Mouse (Mus musculus) adrenal gland, postnatal 10 days (tissue): ENCODE results near the gene Pigl. TPM values are rescaled to one million over a fixed set of nuclear protein-coding genes. Genes with fewer than 3 reads are reported as not detected.
A peak's percentile ranks its signal among the peaks of the same experiment; 100 is the strongest.
"Not testable (repeated sequence)": the region's sequence is repeated elsewhere in the genome, so short reads cannot be mapped to it uniquely, and the experiment has no call there.

Experiments used
- DNase-seq: peaks from one replicate; pipeline ENCODE4 v3.0.0; 2021; ENCODE audit warnings: mixed read lengths
- total RNA-seq, 2 experiments: library from RNA; stranded (reverse); gene quantifications; 2 replicates each; pipeline ENCODE4 v1.2.3; 2021

The Pigl gene
- total RNA-seq, 2 experiments from 2014 or later, result 7.2 to 8.1 TPM

DNA sequence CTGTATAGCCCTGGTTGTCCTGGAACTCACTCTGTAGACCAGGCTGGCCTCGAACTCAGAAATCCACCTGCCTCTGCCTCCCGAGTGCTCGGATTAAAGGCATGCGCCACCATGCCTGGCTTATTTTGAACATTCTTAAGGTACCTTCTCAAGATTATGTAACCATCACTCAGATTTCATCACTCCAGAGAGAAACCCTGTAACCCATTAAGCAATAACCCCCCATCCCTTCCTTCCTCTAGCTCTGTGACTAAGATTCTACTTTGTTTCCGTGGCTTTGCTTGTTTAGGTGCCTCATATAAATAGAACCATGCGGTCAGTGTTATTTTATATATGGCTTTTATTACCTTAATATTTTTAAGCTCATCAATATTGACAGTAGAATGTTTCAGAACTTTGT lies 12.2 kb downstream of the Pigl start:
- no peak for DNase-seq

DNA sequence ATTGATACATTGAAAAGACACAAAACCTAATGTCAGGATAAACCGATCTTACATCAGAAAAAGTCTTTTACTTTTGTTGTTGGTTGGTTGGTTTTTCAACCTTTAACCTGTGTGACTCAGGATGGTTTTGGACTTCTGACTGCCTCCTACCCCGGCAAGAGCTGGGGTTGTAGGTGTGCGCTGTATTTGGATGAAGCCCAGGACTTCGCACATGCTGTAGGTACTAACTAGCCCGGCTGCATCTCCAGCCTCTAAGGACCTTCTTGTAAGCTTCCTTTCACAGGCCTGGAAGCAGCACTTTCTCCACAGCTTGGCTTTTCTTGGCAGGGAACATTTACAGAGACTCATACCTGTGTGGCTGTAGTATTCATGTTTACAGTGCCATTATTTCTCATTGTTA lies 15.3 kb downstream of the Pigl start:
- no peak for DNase-seq

DNA sequence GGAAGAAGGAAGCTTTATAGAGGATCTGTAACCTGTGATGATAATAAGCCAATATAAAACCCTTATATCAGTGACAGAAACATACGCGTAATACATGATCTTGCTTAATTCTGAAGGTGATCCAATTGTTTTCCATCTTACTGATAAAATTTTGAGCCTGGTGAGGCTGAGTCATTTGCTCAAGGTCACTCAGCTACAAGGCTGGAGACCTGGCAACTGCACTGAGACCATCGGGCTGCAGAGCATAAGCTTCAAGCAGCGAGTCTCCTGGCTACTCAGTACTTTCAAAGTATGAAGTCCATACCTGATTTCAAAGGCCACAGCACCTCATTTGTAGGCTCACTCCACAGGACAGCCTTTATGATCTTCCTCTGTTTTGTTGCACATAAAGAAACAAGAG lies 17.9 kb downstream of the Pigl start:
- peak; percentile 51 for DNase-seq

DNA sequence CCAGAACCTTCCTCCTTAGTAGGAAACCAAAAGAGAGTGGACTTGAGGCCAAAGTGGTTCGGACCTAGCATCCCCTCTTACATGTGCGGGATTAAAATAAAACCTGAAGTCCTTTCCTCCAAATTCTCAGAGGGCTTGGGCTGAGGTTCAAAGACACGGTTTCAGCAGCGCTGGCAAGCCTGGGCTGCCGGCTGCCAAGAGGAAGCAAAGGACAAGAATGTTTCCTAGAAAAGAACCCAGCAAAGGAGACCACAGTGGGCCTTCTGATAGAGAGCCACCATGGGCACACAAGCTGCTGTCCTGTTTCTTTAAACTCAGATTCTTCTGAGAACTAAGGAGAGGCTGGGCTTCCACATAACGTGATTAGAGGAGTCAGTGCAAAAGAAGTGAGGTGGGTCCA lies 20.7 kb downstream of the Pigl start:
- DNase-seq, result peak; percentile 57

DNA sequence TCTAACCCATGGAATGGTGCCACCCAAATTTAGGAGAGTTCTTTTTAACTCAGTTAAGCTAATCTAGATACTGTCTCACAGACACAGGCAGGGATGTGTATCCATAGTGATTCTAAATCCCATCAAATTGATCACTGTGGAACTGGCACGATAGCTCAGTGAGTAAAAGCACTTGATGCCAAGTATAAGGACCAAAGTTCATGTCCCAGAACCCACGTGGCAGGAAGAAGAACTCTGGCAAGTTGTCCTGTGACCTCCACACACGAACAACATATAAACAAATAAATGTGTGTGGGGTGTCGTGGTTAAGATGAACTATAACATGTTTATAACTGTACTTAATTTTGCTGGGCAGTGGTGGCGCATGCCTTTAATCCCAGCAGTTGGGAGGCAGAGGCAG lies 21.3 kb downstream of the Pigl start:
- DNase-seq, result no peak

DNA sequence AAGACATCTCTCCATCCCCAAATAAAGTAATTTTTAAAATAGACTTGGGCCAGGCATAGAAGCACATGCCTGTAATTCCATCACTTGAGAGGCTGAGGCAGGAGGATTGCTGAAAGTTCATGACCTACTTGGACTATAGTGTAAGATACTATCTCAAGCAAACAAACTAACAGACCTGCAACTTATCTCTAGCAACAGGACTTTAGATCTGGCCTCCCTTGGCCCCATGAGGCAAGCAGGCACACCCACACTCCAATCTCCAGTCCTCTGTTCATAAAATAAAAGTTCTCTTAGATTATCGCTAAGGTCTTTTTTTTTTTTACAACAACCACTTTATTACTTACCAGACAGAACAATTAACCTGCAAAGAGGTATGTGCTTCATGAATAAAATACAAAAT lies 28.7 kb downstream of the Pigl start:
- DNase-seq, result no peak

DNA sequence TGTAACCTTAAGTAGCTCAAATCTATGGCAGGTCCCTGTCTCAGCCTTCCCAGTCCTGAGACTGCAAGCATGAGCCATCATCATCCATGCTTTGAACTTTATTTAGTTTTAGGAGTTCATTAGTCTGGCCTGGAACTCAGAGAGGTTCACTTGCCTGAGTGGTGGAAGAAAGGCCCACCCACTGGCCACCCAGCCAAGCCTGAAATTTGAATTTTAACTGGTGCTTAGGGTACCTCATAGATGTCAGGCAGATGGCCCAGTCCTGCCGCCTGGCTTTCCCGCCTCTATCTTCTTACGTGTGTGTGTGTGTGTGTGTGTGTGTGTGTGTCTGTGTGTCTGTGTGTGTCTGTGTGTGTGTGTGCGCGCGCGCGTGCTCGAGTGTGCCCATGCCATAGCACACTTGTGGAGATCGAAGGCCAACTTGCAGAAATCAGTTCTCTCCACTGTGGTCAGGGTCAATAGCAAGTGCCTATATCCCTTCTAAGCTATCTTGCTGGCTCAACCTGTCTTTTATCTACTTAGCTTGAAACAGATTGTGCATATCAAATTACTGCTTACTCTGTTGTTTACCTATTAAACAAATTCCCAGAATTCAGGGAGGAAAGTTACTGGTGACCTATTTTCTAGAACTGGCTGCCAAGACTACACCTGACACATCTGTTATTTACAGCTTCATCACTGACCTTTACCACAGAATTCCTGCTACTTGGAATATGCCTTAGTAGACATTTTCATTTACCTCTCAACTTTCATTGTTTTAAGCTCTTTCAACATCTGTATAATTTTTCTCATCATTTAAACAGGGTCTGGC lies 29.5 kb downstream of the Pigl start:
- no peak for DNase-seq

DNA sequence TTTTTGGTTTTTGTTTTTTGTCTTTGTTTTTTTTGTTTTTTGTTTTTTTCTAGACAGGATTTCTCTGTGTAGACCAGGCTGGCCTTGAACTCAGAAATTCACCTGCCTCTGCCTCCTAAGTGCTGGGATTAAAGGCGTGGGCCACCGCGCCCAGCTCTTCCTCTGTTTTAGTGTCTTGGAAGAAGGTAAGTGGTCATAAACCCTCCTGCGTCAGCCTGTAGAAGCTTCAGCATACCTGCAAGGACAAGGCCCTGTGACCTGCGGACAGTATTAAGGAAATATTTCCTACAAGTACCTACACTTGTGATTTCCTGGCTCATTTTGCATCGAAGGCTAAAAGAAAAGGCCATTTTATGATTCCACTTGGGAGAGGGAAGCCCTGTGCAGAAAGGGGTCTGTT lies 35.4 kb downstream of the Pigl start:
- no peak for DNase-seq

DNA sequence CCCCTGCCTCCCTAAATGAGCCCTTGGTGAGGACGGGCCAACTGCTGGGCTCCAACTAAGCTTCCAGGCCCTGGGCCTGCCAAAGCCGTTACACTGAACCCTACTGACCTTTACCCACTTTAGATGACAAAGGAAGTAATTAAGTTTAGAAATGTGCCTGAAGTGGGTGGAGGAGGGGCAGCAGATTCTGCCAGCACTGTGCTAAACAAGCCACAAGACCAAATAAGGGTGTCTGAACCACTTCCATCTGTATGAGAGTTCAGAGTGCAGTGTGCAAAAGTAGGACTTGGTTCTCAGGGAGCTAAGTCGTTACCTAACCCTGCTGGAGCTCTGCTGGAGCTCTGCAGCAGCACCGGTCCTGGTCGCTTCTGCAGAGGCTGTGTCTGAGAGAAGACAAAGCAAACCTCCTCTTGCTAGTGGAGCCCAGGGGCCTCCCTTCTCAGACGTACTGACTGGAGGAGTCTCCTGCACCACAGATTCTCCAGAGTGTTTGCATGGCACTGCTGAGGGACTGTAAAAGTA lies 36.6 kb downstream of the Pigl start:
- DNase-seq, result peak; percentile 74

DNA sequence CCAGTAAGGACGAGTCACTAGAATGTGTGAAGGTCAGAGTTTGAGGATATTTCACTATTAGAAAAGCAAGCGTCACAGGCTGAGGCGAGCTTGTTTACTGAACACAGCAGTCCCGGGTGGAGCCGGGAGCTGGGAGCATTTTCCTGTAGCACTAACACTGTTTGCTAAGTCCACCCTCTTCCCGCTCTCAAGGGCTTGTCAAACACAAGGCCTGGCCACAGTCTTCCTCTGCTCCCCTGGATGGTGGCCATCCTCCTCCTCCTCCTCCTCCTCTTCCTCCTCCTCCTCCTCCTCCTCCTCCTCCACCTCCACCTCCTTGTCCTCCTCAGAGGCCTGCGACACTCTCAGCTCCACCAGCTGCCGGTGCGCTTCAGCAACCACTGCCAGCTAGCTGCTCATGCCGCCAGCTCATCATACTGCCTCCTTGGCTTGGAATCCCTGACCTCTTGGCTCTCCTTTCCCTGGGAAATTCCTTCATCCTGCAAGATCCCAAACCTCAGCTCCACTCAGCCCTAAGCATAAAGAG lies 37.1 kb downstream of the Pigl start:
- peak; percentile 75 for DNase-seq

DNA sequence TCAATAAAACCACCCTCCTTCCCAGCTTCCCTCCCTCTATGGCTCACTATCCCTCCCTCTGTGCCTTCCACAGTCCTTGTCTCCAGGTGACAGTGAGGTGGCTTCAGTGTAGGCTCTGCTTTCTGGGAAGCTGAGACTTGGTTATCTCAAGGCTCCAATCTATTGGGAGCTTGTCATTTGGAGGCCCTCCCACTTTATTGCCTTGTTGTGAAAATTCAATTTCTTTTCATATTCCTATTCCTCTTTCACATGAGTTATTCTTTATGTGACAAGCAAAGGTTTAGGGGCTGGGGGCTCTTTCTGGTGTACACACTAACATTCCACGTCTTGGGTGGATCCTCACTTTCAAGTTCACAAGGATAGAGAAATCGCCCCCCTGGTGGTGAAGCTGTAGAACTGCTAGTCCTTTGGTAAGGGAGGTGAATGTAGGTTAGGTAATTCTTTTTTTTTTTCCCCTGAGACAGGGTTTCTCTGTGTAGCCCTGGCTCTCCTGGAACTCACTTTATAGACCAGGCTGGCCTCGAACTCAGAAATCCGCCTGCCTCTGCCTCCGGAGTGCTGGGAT lies 38.0 kb downstream of the Pigl start:
- DNase-seq, result peak; percentile 52

DNA sequence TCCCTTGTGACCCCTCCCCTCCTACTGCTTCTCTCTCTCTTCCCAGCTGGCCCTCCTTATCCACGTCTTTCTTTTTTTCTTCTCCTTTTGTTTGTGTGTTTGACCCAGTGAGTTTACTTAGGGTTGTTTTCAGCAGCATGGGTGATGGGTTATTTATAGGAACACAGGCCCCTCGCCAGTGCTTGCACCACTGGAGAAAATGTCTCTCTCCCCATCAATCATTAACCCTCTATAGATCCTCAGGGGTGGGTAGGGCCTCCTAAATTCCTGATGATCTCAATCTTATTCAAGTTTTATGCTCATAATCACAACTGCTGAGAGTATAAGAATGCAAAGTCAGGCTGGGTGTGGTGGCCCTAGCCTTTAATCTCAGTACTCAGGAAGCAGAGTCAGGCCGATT lies 38.9 kb downstream of the Pigl start:
- DNase-seq, result no peak

DNA sequence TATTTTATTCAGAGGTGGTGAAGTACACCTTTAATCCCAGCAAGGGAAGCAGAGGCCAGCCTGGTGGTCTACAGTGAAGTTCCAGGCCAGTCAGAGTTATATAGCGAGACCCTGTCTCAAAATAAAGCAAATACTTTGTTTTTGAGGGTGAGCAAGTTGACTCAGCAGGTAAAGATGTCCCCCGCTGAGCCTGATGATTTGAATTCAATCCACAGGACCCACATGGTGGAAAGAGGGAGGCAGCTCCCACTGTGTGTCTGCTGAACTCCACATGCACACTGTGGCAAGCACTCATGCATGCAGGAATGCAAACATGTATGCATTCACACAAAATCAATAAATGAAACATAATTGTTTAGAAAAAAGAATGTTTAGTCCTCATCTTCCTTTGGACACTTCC lies 40.5 kb downstream of the Pigl start:
- DNase-seq, result no peak

DNA sequence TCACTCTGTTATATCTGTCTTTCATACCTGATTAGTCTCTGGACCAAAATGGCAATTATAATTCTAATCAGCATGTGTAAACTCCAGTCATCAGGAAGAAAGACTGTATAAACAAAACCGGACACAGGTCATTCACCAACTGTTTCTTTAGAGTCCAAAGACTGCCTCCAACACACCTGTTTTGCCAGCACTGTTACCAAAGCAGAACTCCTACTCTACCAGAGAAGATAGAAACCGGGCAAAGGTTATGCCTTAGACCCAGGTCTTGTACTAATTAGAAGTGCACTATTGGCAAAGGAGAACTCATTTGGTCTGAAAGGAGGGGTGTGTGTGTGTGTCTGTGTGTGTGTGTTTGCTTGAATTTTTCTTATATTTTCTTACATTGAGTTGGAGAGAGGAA lies 42.3 kb downstream of the Pigl start:
- no peak for DNase-seq

DNA sequence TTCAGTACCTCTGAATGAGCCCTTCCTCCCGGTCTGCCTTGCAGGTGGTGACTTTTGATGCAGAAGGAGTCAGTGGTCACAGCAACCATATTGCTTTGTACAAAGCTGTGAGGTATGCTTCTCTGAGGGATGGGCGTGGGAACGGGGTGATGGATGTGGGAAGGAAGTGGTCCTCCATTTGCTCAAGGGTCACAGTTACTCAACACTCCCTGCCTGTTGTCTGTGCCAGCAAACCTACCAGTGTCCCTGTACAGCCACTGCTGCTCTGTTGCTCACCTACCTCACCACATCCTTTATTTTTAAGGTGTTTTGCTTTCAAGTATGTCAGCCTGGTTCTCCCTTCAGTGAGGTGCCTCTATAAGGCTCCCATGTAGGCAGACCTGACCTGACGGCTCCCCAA lies 49.4 kb downstream of the Pigl start:
- no peak for DNase-seq

DNA sequence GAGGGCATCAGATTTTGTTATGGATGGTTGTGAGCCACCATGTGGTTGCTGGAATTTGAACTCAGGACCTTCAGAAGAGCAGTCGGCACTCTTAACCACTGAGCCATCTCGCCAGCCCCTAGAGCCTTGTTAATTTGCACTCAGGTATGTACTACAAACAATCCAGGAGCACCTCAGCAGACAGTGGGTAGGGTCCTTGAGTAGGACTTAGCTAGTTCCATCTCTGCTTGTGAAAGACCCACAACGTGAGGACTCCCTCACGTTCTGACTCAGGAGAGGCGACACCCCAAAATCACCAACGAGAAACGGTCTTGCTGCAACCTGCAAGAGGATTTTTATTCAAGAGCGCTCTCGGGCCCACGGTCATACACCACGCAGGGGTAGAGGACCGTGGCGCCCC lies 50.1 kb downstream of the Pigl start:
- DNase-seq, result not testable (repeated sequence)

DNA sequence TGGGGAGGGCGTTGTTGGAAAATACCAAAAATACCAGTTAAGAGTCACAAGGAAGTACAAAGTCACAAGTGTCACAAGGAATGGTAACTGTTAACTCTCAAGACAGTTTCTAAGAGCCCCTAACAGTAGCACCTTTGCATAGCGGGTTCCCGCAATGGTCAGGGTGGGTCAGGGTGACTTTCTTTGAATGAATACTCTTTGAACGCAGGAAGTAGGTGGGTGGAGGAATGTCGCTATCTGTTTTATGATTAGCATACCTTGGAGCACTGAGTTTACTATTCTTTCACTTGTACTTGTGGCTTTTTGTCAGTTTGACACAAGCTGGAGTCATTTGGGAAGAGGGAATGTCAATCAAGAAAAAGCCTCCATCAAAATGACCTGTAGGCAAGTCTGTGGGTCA lies 50.6 kb downstream of the Pigl start:
- not testable (repeated sequence) for DNase-seq

DNA sequence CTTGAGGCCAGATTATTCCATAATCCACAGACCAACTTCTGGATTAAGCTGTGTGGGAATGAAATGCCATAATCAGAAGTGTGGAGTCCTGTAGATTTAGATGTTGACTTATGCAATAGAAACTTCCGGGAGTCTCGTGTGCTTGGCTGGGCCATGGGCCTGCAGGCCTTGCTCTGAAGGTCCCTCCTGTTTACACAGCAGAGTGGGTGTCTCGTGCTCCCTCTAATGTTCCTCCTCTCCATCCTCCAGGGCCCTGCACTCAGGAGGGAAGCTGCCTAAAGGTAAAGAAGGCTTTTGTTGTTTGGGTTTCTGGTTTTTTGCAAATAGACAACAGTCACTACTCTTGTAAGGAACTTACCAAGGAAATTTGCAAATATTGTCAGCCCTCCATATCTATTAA lies 51.3 kb downstream of the Pigl start:
- DNase-seq, result no peak

DNA sequence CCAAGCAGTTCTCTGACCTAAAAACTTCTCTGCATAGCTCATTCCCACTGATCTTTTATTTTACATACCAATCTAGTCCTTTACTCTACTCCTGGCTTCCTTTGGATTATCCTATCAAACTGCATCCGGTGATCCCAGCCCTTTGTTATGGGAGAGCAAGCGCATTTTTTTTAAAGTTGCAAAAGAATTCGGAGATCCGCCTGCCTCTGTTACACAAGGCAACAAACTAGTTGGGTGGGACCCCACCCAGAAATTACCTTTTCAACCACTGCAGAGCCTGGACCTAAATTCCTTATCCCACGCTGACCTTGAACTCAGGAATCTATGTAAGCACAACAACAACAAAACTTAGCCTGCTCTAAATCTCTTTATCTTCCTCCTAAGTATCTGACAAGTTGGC lies 52.7 kb downstream of the Pigl start:
- no peak for DNase-seq

DNA sequence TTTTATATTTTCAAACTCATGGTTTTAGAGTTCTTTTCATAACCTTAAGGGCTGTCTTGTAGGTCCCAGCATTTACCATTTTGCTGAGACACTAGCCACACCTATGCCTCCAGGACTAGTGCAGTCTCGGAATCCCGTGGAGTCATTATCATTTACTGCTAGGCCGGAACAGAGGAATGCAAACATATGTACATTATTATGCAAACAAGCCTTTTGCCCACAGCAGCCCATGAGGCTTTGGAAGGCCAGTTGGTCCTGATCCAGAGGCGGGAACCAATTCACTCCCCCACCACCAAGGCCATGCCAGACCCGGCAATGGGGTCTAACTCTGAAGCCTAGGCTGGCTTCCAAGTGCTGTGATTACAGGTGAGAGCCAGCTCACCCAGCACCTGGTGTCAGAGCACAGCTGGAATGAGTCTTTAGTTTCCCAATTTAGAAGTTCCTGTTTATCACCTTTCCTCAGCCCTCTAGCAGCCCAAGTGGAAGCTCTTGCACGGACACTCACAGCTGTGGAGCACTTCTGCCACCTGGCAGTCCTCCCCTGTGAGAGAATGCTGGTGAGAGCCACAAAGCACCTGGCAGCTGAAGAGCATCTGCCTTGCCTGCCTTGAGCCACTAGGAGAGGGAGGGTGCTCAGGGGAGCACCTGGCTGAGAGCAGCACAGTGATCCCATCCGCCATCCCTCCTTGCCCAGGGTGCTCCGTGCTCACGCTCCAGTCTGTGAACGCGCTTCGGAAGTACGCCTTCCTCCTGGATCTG lies 53.4 kb downstream of the Pigl start:
- no peak for DNase-seq

DNA sequence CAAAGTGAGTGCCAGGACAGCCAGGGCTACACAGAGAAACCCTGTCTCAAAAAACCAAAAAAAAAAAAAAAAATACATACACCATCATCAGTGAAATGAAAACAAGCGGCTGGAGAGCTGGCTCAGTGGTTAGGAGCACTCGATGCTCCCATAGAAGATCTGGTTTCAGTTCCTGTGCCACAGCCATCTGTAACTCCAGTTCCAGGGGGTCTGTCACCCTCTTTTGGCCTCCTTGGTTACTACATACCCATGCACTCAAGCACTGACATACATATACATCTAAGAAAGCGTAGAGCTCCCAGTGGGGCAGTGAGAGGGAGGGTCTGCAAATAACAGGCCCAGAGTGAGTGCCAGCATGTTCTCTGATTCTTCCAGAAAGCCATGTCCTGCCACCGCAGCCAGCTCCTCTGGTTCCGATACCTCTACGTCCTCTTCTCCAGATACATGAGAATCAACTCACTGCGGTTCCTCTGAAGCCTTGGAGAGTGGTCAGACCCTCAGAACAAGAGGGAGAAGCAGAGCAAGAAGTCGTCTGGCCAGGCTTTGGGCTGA lies 54.3 kb downstream of the Pigl start:
- no peak for DNase-seq

DNA sequence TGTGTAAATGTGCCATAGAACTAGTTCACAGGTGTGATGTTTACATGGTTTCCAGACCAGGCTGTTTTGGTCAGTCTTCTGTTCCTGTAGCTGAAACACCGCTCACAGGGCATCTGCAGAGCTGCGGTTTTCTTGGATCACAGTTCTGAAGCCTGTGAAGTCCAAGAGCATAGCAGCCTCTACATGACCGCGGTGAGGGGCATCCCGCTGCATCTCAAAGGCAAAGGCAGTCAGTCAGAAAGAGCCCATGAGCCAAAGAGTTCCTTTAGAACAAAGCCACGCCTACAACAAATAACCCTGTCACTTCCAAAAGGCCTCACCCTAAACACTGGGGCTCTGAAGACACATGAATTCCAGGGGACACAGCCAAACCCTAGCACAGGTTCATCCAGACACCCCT lies 55.1 kb downstream of the Pigl start:
- no peak for DNase-seq

DNA sequence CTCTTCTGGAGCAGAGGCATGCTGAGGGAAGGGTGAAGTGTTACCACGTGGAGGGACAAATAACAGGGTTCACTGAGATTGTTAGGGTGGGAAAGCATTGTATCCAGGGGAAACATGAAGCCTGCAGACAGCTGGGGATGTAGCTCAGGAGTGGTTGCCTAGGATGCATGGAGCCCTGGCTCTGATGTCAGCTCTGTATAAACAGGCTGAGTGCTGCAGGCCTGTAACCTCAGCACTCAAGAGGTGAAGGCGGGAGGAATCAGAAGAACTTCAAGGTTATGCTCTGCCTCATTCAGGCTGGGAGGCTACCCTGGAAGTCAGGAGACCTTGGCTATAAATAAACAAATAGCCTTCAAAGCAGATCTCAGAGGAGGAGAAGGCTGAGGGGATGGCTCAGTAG lies 60.7 kb downstream of the Pigl start:
- peak; percentile 34 for DNase-seq
